ENCODE assay signal across 18 mouse cellular contexts in genomic region chr10:106610222-106610621, GRCm38 (mm10).
A peak's percentile ranks its signal among the peaks of the same experiment; 100 is the strongest.
DNase-seq lines count a peak whose midpoint lies in the region; ATAC-seq and TF ChIP-seq lines count a peak whose summit lies in the region.
"Had no signal": no experiment of that assay in that cellular context is flagged by ENCODE, and none has a peak within 500 bp of the region (broad histone marks: within the 10 kb centered on the region; RNA-seq: fewer than 3 reads in every experiment).

No protein-coding gene starts in this region.

- ATAC-seq in forebrain, embryonic 11.5 days (replicated peaks; ENCODE audit: low FRiP score) = peak; percentile 0; the same call in 1 of the 2 replicates
- no peak for ATAC-seq in forebrain, embryonic 16.5 days
- ATAC-seq in forebrain, embryonic 14.5 days = no peak
- 0 out of 2 replicates have a peak, but pooled peaks have one; percentile 27 for ATAC-seq in hindbrain, postnatal 0 days
- ATAC-seq in midbrain, postnatal 0 days (ENCODE audit: low FRiP score) = peak; percentile 29; the same call in 1 of the 2 replicates
- ATAC-seq in frontal cortex, adult (ENCODE audit: low TSS enrichment) = no peak
- ATAC-seq in heart, embryonic 12.5 days (ENCODE audit: insufficient number of reproducible peaks, low FRiP score) = no peak
- ATAC-seq: intestine, embryonic 15.5 days had no signal

- no peak for DNase-seq in forebrain, embryonic 11.5 days (ENCODE audit: low spot score)
- DNase-seq in forebrain, embryonic 14.5 days (ENCODE audit: low spot score) = peak; percentile 22
- DNase-seq in hindbrain, postnatal 0 days (ENCODE audit: low spot score) = no peak
- peak; percentile 8 for DNase-seq in midbrain, postnatal 0 days (ENCODE audit: low spot score)
- no peak for DNase-seq in left cerebral cortex, postnatal 25 days (ENCODE audit: low spot score in 2 of 2)
- DNase-seq: adrenal gland, adult 2 months; gastrocnemius, postnatal 25 days; right cerebral cortex, postnatal 14 days; thymus, postnatal 14 days had no signal

- 72% methylated on average over 3 of the region's 3 CpGs for WGBS in forebrain, embryonic 11.5 days
- WGBS in forebrain, embryonic 16.5 days = 54% methylated on average over 3 of the region's 3 CpGs
- WGBS in forebrain, embryonic 14.5 days = 67% methylated on average over 3 of the region's 3 CpGs
- WGBS in hindbrain, postnatal 0 days = 49% methylated on average over 3 of the region's 3 CpGs
- WGBS in midbrain, postnatal 0 days = 53% methylated on average over 3 of the region's 3 CpGs
- 74% methylated on average over 3 of the region's 3 CpGs for WGBS in heart, embryonic 12.5 days

- TF ChIP-seq CTCF in hindbrain, postnatal 0 days (IDR thresholded peaks at IDR 0.05; ENCODE audit: low read depth) = no peak
- TF ChIP-seq CTCF in midbrain, postnatal 0 days (IDR thresholded peaks at IDR 0.05) = no peak

- intact Hi-C loops in left cerebral cortex, postnatal 25 days (cut with DNase I) = loop anchor here (5.0 kb wide), 1 partner anchor 302 kb away; no protein-coding TSS in a partner anchor

- no peaks in the 10 kb centered on the region for H3K27me3 ChIP-seq in forebrain, embryonic 11.5 days (ENCODE audit: control insufficient read depth, insufficient read depth, low read length)
- no peaks in the 10 kb centered on the region for H3K27me3 ChIP-seq in forebrain, embryonic 16.5 days (replicated peaks; ENCODE audit: control insufficient read depth, insufficient read depth, low read length)
- no peaks in the 10 kb centered on the region for H3K27me3 ChIP-seq in forebrain, embryonic 14.5 days (replicated peaks; ENCODE audit: control insufficient read depth, insufficient read depth, low read length)
- H3K27me3 ChIP-seq in hindbrain, postnatal 0 days (ENCODE audit: insufficient read depth, low read length) = no peaks in the 10 kb centered on the region
- no peaks in the 10 kb centered on the region for H3K27me3 ChIP-seq in midbrain, postnatal 0 days (ENCODE audit: insufficient read depth, low read length)
- H3K27me3 ChIP-seq in heart, embryonic 12.5 days (replicated peaks) = no peaks in the 10 kb centered on the region
- H3K27me3 ChIP-seq: intestine, embryonic 15.5 days; kidney, embryonic 15.5 days; limb, embryonic 12.5 days; stomach, embryonic 15.5 days had no signal

- H3K4me1 ChIP-seq in forebrain, embryonic 11.5 days (replicated peaks; ENCODE audit: control insufficient read depth, insufficient read depth, low read length) = peaks cover 2% of the 10 kb centered on the region; the same call in 1 of the 2 replicates
- peaks cover 3% of the 10 kb centered on the region; the same call in 1 of the 2 replicates for H3K4me1 ChIP-seq in forebrain, embryonic 16.5 days (replicated peaks; ENCODE audit: control insufficient read depth, insufficient read depth, low read length)
- H3K4me1 ChIP-seq in forebrain, embryonic 14.5 days (ENCODE audit: control insufficient read depth, insufficient read depth, low read length) = no peaks in the 10 kb centered on the region; the same call in 1 of the 2 replicates
- H3K4me1 ChIP-seq in hindbrain, postnatal 0 days (ENCODE audit: insufficient read depth, low read length) = no peaks in the 10 kb centered on the region
- H3K4me1 ChIP-seq in midbrain, postnatal 0 days (ENCODE audit: insufficient read depth, low read length) = no peaks in the 10 kb centered on the region
- no peaks in the 10 kb centered on the region for H3K4me1 ChIP-seq in heart, embryonic 12.5 days (replicated peaks)
- H3K4me1 ChIP-seq: intestine, embryonic 15.5 days; kidney, embryonic 15.5 days; stomach, embryonic 15.5 days had no signal

- H3K9me3 ChIP-seq in forebrain, embryonic 11.5 days (ENCODE audit: control insufficient read depth, low read length) = no peaks in the 10 kb centered on the region
- H3K9me3 ChIP-seq in forebrain, embryonic 16.5 days (ENCODE audit: control insufficient read depth, low read length) = no peaks in the 10 kb centered on the region
- H3K9me3 ChIP-seq in forebrain, embryonic 14.5 days (replicated peaks; ENCODE audit: control insufficient read depth, low read length) = no peaks in the 10 kb centered on the region
- H3K9me3 ChIP-seq in hindbrain, postnatal 0 days (ENCODE audit: low read length) = no peaks in the 10 kb centered on the region
- no peaks in the 10 kb centered on the region for H3K9me3 ChIP-seq in midbrain, postnatal 0 days (ENCODE audit: low read length)
- no peaks in the 10 kb centered on the region for H3K9me3 ChIP-seq in heart, embryonic 12.5 days (replicated peaks)
- H3K9me3 ChIP-seq: intestine, embryonic 15.5 days; kidney, embryonic 15.5 days; limb, embryonic 12.5 days; stomach, embryonic 15.5 days had no signal

- no peak overlapping the region for H3K4me2 ChIP-seq in forebrain, embryonic 11.5 days (ENCODE audit: low read depth, low read length, severe bottlenecking)
- H3K4me2 ChIP-seq in forebrain, embryonic 16.5 days (ENCODE audit: low read length) = no peak overlapping the region
- no peak overlapping the region for H3K4me2 ChIP-seq in forebrain, embryonic 14.5 days (ENCODE audit: low read length)
- no peak overlapping the region for H3K4me2 ChIP-seq in hindbrain, postnatal 0 days (ENCODE audit: low read depth, low read length)
- no peak overlapping the region for H3K4me2 ChIP-seq in midbrain, postnatal 0 days (ENCODE audit: low read depth, low read length, poor library complexity, severe bottlenecking)
- no peak overlapping the region for H3K4me2 ChIP-seq in heart, embryonic 12.5 days
- H3K4me2 ChIP-seq: intestine, embryonic 15.5 days; stomach, embryonic 15.5 days had no signal

- no peak overlapping the region for H3K9ac ChIP-seq in forebrain, embryonic 11.5 days (ENCODE audit: low read length)
- no peak overlapping the region for H3K9ac ChIP-seq in forebrain, embryonic 16.5 days (replicated peaks; ENCODE audit: low read depth, low read length)
- H3K9ac ChIP-seq in forebrain, embryonic 14.5 days (ENCODE audit: low read length) = no peak overlapping the region
- no peak overlapping the region for H3K9ac ChIP-seq in hindbrain, postnatal 0 days (replicated peaks; ENCODE audit: low read length)
- H3K9ac ChIP-seq in midbrain, postnatal 0 days (replicated peaks; ENCODE audit: low read length, poor library complexity, severe bottlenecking) = no peak overlapping the region
- H3K9ac ChIP-seq in heart, embryonic 12.5 days = no peak overlapping the region
- H3K9ac ChIP-seq: intestine, embryonic 15.5 days; kidney, embryonic 15.5 days; limb, embryonic 12.5 days; liver, embryonic 14.5 days; stomach, embryonic 15.5 days had no signal

- H3K36me3 ChIP-seq in forebrain, embryonic 11.5 days (ENCODE audit: control insufficient read depth, insufficient read depth, low read length) = no peaks in the 10 kb centered on the region
- no peaks in the 10 kb centered on the region for H3K36me3 ChIP-seq in forebrain, embryonic 16.5 days (ENCODE audit: control insufficient read depth, insufficient read depth)
- H3K36me3 ChIP-seq in forebrain, embryonic 14.5 days (ENCODE audit: control insufficient read depth, insufficient read depth, low read length) = no peaks in the 10 kb centered on the region
- no peaks in the 10 kb centered on the region for H3K36me3 ChIP-seq in hindbrain, postnatal 0 days (ENCODE audit: insufficient read depth, low read length)
- H3K36me3 ChIP-seq in midbrain, postnatal 0 days (ENCODE audit: insufficient read depth, low read length) = no peaks in the 10 kb centered on the region
- no peaks in the 10 kb centered on the region for H3K36me3 ChIP-seq in heart, embryonic 12.5 days
- H3K36me3 ChIP-seq: intestine, embryonic 15.5 days; kidney, embryonic 15.5 days; limb, embryonic 12.5 days; stomach, embryonic 15.5 days had no signal

- no peak overlapping the region for H3K4me3 ChIP-seq in forebrain, embryonic 11.5 days (ENCODE audit: low read depth, low read length)
- H3K4me3 ChIP-seq in forebrain, embryonic 16.5 days (replicated peaks; ENCODE audit: low read length) = no peak overlapping the region
- no peak overlapping the region for H3K4me3 ChIP-seq in forebrain, embryonic 14.5 days (ENCODE audit: low read depth, low read length)
- no peak overlapping the region for H3K4me3 ChIP-seq in hindbrain, postnatal 0 days (ENCODE audit: low read length)
- no peak overlapping the region for H3K4me3 ChIP-seq in midbrain, postnatal 0 days (ENCODE audit: low read depth, low read length)
- no peak overlapping the region for H3K4me3 ChIP-seq in heart, embryonic 12.5 days
- H3K4me3 ChIP-seq: intestine, embryonic 15.5 days; kidney, embryonic 15.5 days; limb, embryonic 12.5 days; myocyte; stomach, embryonic 15.5 days had no signal

- no peak overlapping the region for H3K27ac ChIP-seq in forebrain, embryonic 11.5 days (ENCODE audit: low read depth, low read length)
- H3K27ac ChIP-seq in forebrain, embryonic 16.5 days (ENCODE audit: low read length) = no peak overlapping the region
- no peak overlapping the region for H3K27ac ChIP-seq in forebrain, embryonic 14.5 days (ENCODE audit: low read depth, low read length)
- H3K27ac ChIP-seq in hindbrain, postnatal 0 days = no peak overlapping the region
- H3K27ac ChIP-seq in midbrain, postnatal 0 days (ENCODE audit: low read depth, low read length) = no peak overlapping the region
- no peak overlapping the region for H3K27ac ChIP-seq in heart, embryonic 12.5 days (ENCODE audit: poor library complexity, severe bottlenecking)
- H3K27ac ChIP-seq: intestine, embryonic 15.5 days; kidney, embryonic 15.5 days; liver, embryonic 14.5 days; stomach, embryonic 15.5 days had no signal

Comparison
In these comparisons a context has a peak if more than half of its experiments do, and no peak if none do; other contexts are left out.
1. ATAC-seq: peak in forebrain, embryonic 11.5 days (single experiment), hindbrain, postnatal 0 days (single experiment) and midbrain, postnatal 0 days (single experiment); none in forebrain, embryonic 16.5 days (single experiment), forebrain, embryonic 14.5 days (single experiment), frontal cortex, adult (single experiment) and heart, embryonic 12.5 days (single experiment).
2. DNase-seq: peak in forebrain, embryonic 14.5 days (single experiment) and midbrain, postnatal 0 days (single experiment); none in forebrain, embryonic 11.5 days (single experiment), hindbrain, postnatal 0 days (single experiment) and left cerebral cortex, postnatal 25 days (0 of 2).